Mouse (Mus musculus): Measurements from ENCODE around the gene Dnajc5g. TPM values are rescaled to one million over a fixed set of nuclear protein-coding genes. Genes with fewer than 3 reads are reported as not detected.

The Dnajc5g gene
- total and polyA plus RNA-seq, 2 experiments from 2014 or later = not detected

DNA sequence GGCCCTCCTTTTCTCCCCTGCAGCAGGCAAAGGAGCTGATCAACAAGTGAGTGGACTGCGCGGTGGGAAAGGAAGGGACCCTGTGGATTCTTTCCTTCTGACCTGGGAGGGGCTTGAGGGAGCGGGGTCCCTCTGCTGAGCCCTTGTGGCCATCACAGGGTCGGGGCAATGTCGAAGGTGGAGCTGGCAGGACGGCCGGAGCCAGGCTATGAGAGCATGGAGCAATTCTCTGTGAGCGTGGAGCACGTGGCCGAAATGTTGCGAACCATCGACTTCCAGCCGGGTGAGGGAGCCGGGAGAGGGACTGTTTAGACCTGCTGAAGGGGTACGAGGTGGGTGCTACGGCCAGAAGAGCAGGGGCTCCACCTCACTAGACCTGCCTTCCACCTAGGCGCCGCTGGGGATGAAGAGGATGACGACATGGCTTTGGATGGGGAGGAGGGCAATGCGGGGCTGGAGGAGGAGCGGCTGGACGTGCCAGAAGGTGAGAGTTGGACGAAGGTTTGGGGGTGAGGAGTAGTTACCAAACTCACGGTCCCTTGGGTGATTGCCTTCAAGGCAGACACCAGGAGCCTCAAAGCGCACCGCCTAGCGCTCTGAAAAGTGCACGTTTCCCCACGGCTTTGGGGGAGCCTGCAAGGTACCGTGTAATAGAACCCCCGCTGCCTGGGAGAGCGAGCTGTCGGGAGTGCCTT is 30.8 kb downstream of the Dnajc5g start:
- Histone ChIP-seq H3K27me3 (ENCODE audit: insufficient read depth, low read length) (peaks cover 38% of the 10 kb centered on the region), H3K9me3 (ENCODE audit: low read length) (no peaks in the 10 kb centered on the region), H3K4me1 (ENCODE audit: insufficient read depth, low read length) (peaks cover 7% of the 10 kb centered on the region; the same call in 1 of the 2 replicates), H3K27ac (no peak overlapping the region), H3K36me3 (ENCODE audit: insufficient read depth, low read length) (no peaks in the 10 kb centered on the region), H3K4me2 (ENCODE audit: low read depth, low read length) (peak overlapping the region; percentile 54), H3K4me3 (ENCODE audit: low read length) (peak overlapping the region; percentile 34), H3K9ac (replicated peaks; ENCODE audit: low read length) (no peak overlapping the region)
- no peak for DNase-seq (ENCODE audit: low spot score)
- TF ChIP-seq CTCF (IDR thresholded peaks at IDR 0.05; ENCODE audit: low read depth) = no peak
- WGBS = under 1% methylated on average over 33 of the region's 33 CpGs
- ATAC-seq = no peak

DNA sequence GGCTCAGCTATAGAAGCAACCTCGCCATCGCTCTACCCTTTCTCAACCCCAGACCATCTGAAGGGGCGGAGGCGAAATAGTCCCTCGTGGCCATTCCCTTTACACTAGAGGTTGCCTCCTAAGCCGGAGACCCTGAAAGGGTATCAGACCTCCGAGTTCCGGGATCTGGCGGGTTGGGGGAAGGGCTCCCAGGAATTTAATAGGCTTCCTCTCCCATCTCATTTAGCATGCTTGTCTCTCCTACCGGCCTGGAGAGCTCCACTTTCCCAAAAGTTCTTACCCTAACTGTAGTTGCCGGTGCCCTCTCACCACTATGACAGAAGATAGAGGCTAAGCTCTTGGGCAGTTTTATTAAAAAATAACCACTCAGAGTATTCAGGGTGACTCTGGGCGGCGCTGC is 31.6 kb downstream of the Dnajc5g start:
- 3% methylated on average over 13 of the region's 13 CpGs for WGBS

GRCm38 (mm10) chr5:31138241-31138967 is 32.3 kb downstream of the Dnajc5g start, which contains the start of gene Ucn:
Ucn (minus strand) TSS chr5:31138829.
- no peak for DNase-seq (ENCODE audit: low spot score)
- ATAC-seq = peak; percentile 38; the same call in 1 of the 2 replicates
- H3K27ac ChIP-seq = no peak within 1 kb of the TSS
- H3K9me3 ChIP-seq (ENCODE audit: low read length) = no peaks in the 10 kb centered on the region
- no peak within 1 kb of the TSS for H3K9ac ChIP-seq (replicated peaks; ENCODE audit: low read length)
- peaks cover 38% of the 10 kb centered on the region for H3K27me3 ChIP-seq (ENCODE audit: insufficient read depth, low read length)
- H3K4me3 ChIP-seq (ENCODE audit: low read length) = peak within 1 kb of the TSS; percentile 34
- no peaks in the 10 kb centered on the region for H3K36me3 ChIP-seq (ENCODE audit: insufficient read depth, low read length)
- no peak for TF ChIP-seq CTCF (IDR thresholded peaks at IDR 0.05; ENCODE audit: low read depth)
- peak within 1 kb of the TSS; percentile 54 for H3K4me2 ChIP-seq (ENCODE audit: low read depth, low read length)
- 2% methylated on average over 52 of the region's 52 CpGs for WGBS
- peaks cover 7% of the 10 kb centered on the region; the same call in 1 of the 2 replicates for H3K4me1 ChIP-seq (ENCODE audit: insufficient read depth, low read length)

More for the DNA sequence above, 31.6 kb downstream of the Dnajc5g start:
- no peaks in the 10 kb centered on the region for H3K9me3 ChIP-seq (ENCODE audit: low read length)
- H3K4me3 ChIP-seq (ENCODE audit: low read length) = peak overlapping the region; percentile 34
- H3K4me1 ChIP-seq (ENCODE audit: insufficient read depth, low read length) = peaks cover 7% of the 10 kb centered on the region; the same call in 1 of the 2 replicates
- H3K27me3 ChIP-seq (ENCODE audit: insufficient read depth, low read length) = peaks cover 38% of the 10 kb centered on the region
- peak overlapping the region; percentile 54 for H3K4me2 ChIP-seq (ENCODE audit: low read depth, low read length)
- no peak for ATAC-seq
- H3K36me3 ChIP-seq (ENCODE audit: insufficient read depth, low read length) = no peaks in the 10 kb centered on the region
- H3K9ac ChIP-seq (replicated peaks; ENCODE audit: low read length) = no peak overlapping the region
- no peak overlapping the region for H3K27ac ChIP-seq
- TF ChIP-seq CTCF (IDR thresholded peaks at IDR 0.05; ENCODE audit: low read depth) = no peak
- no peak for DNase-seq (ENCODE audit: low spot score)

- H3K36me3 ChIP-seq (ENCODE audit: insufficient read depth, low read length) = no peaks in the 10 kb centered on the region
- ATAC-seq (no peak), DNase-seq (ENCODE audit: low spot score) (no peak)
- 18% methylated on average over 9 of the region's 9 CpGs for WGBS
- no peak for TF ChIP-seq CTCF (IDR thresholded peaks at IDR 0.05; ENCODE audit: low read depth)
- H3K27me3 ChIP-seq (ENCODE audit: insufficient read depth, low read length) = peaks cover 38% of the 10 kb centered on the region
- H3K4me1 ChIP-seq (ENCODE audit: insufficient read depth, low read length) = peaks cover 7% of the 10 kb centered on the region; the same call in 1 of the 2 replicates
- no peaks in the 10 kb centered on the region for H3K9me3 ChIP-seq (ENCODE audit: low read length)
- peak overlapping the region; percentile 34 for H3K4me3 ChIP-seq (ENCODE audit: low read length)
- H3K4me2 ChIP-seq (ENCODE audit: low read depth, low read length) = peak overlapping the region; percentile 54; the same call in 1 of the 2 replicates
- H3K9ac ChIP-seq (replicated peaks; ENCODE audit: low read length) = no peak overlapping the region
- no peak overlapping the region for H3K27ac ChIP-seq
Measured at GRCm38 (mm10) chr5:31138968-31139425, 32.9 kb downstream of the Dnajc5g start.

GRCm38 (mm10) chr5:31149781-31150180 is 43.7 kb downstream of the Dnajc5g start:
- no peaks in the 10 kb centered on the region for H3K9me3 ChIP-seq (ENCODE audit: low read length)
- no peak overlapping the region for H3K27ac ChIP-seq
- H3K4me1 ChIP-seq (ENCODE audit: insufficient read depth, low read length) = 0 out of 2 replicates have a peak, but pooled peaks cover 5% of the 10 kb centered on the region
- WGBS = 83% methylated on average over 4 of the region's 4 CpGs
- H3K4me2 ChIP-seq (ENCODE audit: low read depth, low read length) = no peak overlapping the region
- DNase-seq (ENCODE audit: low spot score) (no peak), ATAC-seq (no peak)
- no peaks in the 10 kb centered on the region for H3K27me3 ChIP-seq (ENCODE audit: insufficient read depth, low read length)
- no peak for TF ChIP-seq CTCF (IDR thresholded peaks at IDR 0.05; ENCODE audit: low read depth)
- H3K4me3 ChIP-seq (ENCODE audit: low read length) = no peak overlapping the region
- H3K9ac ChIP-seq (replicated peaks; ENCODE audit: low read length) = no peak overlapping the region
- no peaks in the 10 kb centered on the region for H3K36me3 ChIP-seq (ENCODE audit: insufficient read depth, low read length)

DNA sequence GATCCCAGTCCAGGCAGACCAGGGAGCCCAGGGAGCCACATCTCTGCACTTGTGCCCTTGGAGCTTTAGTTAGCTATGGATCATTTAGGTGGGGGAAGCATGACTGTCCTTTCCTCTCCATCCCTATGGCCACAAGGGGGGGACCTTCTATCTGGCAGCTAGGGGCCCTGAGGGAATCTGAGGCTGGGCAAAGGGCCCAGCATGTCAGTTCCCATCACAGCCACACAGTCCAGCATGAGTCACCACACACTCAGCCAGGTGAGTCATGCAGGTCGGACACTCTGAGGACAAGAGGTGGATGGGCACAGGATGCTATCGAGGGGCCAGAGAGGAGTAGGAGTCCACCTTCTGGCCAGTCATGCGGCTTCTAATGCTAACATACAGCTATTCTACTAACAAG is 45.7 kb downstream of the Dnajc5g start:
- peaks cover under 1% of the 10 kb centered on the region; the same call in 1 of the 2 replicates for H3K36me3 ChIP-seq (ENCODE audit: insufficient read depth, low read length)
- no peaks in the 10 kb centered on the region for H3K27me3 ChIP-seq (ENCODE audit: insufficient read depth, low read length)
- H3K4me1 ChIP-seq (ENCODE audit: insufficient read depth, low read length) = 0 out of 2 replicates have a peak, but pooled peaks cover 5% of the 10 kb centered on the region
- no peak overlapping the region for H3K27ac ChIP-seq
- no peak overlapping the region for H3K9ac ChIP-seq (replicated peaks; ENCODE audit: low read length)
- TF ChIP-seq CTCF (IDR thresholded peaks at IDR 0.05; ENCODE audit: low read depth) = peak; percentile 26; the same call in 1 of the 2 replicates
- ATAC-seq = no peak
- WGBS = 93% methylated on average over 3 of the region's 3 CpGs
- no peak overlapping the region for H3K4me2 ChIP-seq (ENCODE audit: low read depth, low read length)
- no peak for DNase-seq (ENCODE audit: low spot score)
- no peak overlapping the region for H3K4me3 ChIP-seq (ENCODE audit: low read length)
- no peaks in the 10 kb centered on the region for H3K9me3 ChIP-seq (ENCODE audit: low read length)

Measured in hindbrain, postnatal 0 days (tissue).